Comparison of ENCODE assay signal across 8 mouse cellular contexts in the genomic region with DNA sequence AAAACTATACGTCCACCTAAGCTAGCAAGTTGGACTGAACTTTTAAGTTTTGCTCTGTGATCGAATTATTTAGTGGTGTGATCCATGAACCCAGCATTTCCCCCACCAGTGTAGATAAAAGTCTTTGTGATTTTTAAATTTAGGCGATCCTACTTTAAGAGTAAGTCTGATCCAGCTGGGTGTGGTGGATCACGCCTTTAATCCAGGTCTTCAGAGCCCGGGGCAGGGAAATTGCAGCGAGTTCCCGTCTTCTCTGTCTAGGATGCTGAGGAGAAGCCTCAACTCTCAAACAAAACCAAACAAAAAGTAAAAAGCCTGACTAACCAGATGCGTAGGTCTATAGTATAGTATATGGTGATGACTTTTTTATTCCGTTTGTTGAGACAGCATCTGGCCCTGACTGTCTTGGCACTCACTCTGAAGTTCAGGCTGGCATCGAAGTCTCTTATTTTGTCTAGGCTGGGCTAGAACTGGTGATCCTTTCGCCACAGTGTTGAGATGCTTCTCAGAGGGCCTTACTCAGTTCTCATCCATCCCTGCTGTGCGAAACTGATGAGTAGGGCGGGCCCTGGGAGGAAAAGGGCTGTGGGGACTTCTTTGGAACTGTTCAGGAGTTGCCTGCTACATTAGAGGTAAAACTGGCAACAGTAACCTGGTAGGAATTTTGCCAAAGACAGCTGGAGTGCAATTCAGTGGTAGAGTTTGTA. TPM values are rescaled to one million over a fixed set of nuclear protein-coding genes. Genes with fewer than 3 reads are reported as not detected.
A peak's percentile ranks its signal among the peaks of the same experiment; 100 is the strongest.
DNase-seq lines count a peak whose midpoint lies in the region; ATAC-seq and TF ChIP-seq lines count a peak whose summit lies in the region.

No protein-coding gene starts in this region.

- H3K27me3 ChIP-seq in heart, embryonic 11.5 days (ENCODE audit: control insufficient read depth, insufficient read depth, low read length): peaks cover 17% of the 10 kb centered on the region
- peaks cover 27% of the 10 kb centered on the region; the same call in 1 of the 2 replicates for H3K27me3 ChIP-seq in hindbrain, embryonic 12.5 days
- H3K27me3 ChIP-seq in midbrain, embryonic 12.5 days: peaks cover 37% of the 10 kb centered on the region

- peak overlapping the region; percentile 97 for H3K4me2 ChIP-seq in heart, embryonic 11.5 days
- peak overlapping the region; percentile 96 for H3K4me2 ChIP-seq in hindbrain, embryonic 12.5 days (replicated peaks)
- peak overlapping the region; percentile 97 for H3K4me2 ChIP-seq in midbrain, embryonic 12.5 days (replicated peaks)

- WGBS in heart, embryonic 11.5 days (ENCODE audit: insufficient replicate concordance): 35% methylated on average over 13 of the region's 13 CpGs
- 30% methylated on average over 13 of the region's 13 CpGs for WGBS in hindbrain, embryonic 12.5 days
- 31% methylated on average over 13 of the region's 13 CpGs for WGBS in midbrain, embryonic 12.5 days

- H3K9me3 ChIP-seq in heart, embryonic 11.5 days (replicated peaks; ENCODE audit: control insufficient read depth, low read length): no peaks in the 10 kb centered on the region
- H3K9me3 ChIP-seq in hindbrain, embryonic 12.5 days (replicated peaks): no peaks in the 10 kb centered on the region
- no peaks in the 10 kb centered on the region for H3K9me3 ChIP-seq in midbrain, embryonic 12.5 days

- peak overlapping the region; percentile 88 for H3K9ac ChIP-seq in heart, embryonic 11.5 days (ENCODE audit: low read depth, low read length)
- H3K9ac ChIP-seq in hindbrain, embryonic 12.5 days: no peak overlapping the region
- H3K9ac ChIP-seq in midbrain, embryonic 12.5 days (replicated peaks): peak overlapping the region; percentile 64

- no peak for DNase-seq in heart, postnatal 10 days
- DNase-seq in brain, embryonic 14.5 days (ENCODE audit: low read depth): peak; percentile 1
- no peak for DNase-seq in adrenal gland, postnatal 14 days

- no peaks in the 10 kb centered on the region for H3K4me1 ChIP-seq in heart, embryonic 11.5 days (ENCODE audit: control insufficient read depth, insufficient read depth, low read length)
- 0 out of 2 replicates have a peak, but pooled peaks cover 5% of the 10 kb centered on the region for H3K4me1 ChIP-seq in hindbrain, embryonic 12.5 days
- peaks cover 4% of the 10 kb centered on the region; the same call in 1 of the 2 replicates for H3K4me1 ChIP-seq in midbrain, embryonic 12.5 days

- TF ChIP-seq POLR2A in brain, embryonic 14.5 days (IDR thresholded peaks at IDR 0.05; ENCODE audit: borderline replicate concordance, extremely low read depth, insufficient read depth, insufficient read length, poor library complexity, severe bottlenecking): no peak

- TF ChIP-seq CTCF in brain, embryonic 14.5 days (IDR thresholded peaks at IDR 0.05; ENCODE audit: borderline replicate concordance, extremely low read depth, insufficient read depth, insufficient read length): no peak

- H3K36me3 ChIP-seq in heart, embryonic 11.5 days (ENCODE audit: control insufficient read depth, insufficient read depth, low read length): no peaks in the 10 kb centered on the region
- H3K36me3 ChIP-seq in hindbrain, embryonic 12.5 days: no peaks in the 10 kb centered on the region
- H3K36me3 ChIP-seq in midbrain, embryonic 12.5 days: no peaks in the 10 kb centered on the region

- H3K27ac ChIP-seq in heart, embryonic 11.5 days (ENCODE audit: low read depth, low read length): no peak overlapping the region
- no peak overlapping the region for H3K27ac ChIP-seq in hindbrain, embryonic 12.5 days
- H3K27ac ChIP-seq in midbrain, embryonic 12.5 days (replicated peaks): no peak overlapping the region

- intact Hi-C loops in heart, postnatal 10 days (cut with DNase I): no loop called here

- ATAC-seq in heart, embryonic 11.5 days (replicated peaks; ENCODE audit: insufficient number of reproducible peaks, low FRiP score, low TSS enrichment): no peak
- no peak for ATAC-seq in hindbrain, embryonic 12.5 days (ENCODE audit: low FRiP score)
- ATAC-seq in midbrain, embryonic 12.5 days (ENCODE audit: low FRiP score, low read depth): no peak
- no peak for ATAC-seq in megakaryocyte-erythroid progenitor cell, adult 5-6 weeks (replicated peaks; ENCODE audit: low FRiP score, low TSS enrichment, poor library complexity, severe bottlenecking)
- no peak for ATAC-seq in granulocyte monocyte progenitor cell, adult 5-6 weeks (replicated peaks; ENCODE audit: poor library complexity, severe bottlenecking)

- H3K4me3 ChIP-seq in heart, embryonic 11.5 days (ENCODE audit: low read depth, low read length): peak overlapping the region; percentile 64
- H3K4me3 ChIP-seq in hindbrain, embryonic 12.5 days: peak overlapping the region; percentile 71
- peak overlapping the region; percentile 71 for H3K4me3 ChIP-seq in midbrain, embryonic 12.5 days

RNA-seq across cellular contexts. Expression of a gene that starts 0.8 kb away (rescaled TPM):
- 2.5 TPM in 2 replicates for polyA plus RNA-seq in heart, embryonic 11.5 days (2014; fragmentation: Nextera tagmentation; extraction: Ambion mirVana)
- 1 to 10 TPM; 1.4 to 2.4 TPM for total RNA-seq in heart, postnatal 10 days (2021)
- 1.6 and 1.8 TPM in 2 replicates for polyA plus RNA-seq in brain, embryonic 14.5 days (2012; rRNA removed)
- polyA plus RNA-seq in hindbrain, embryonic 12.5 days (2016; fragmentation: Nextera tagmentation; extraction: Ambion mirVana): 6.6 and 6.7 TPM in 2 replicates
- polyA plus RNA-seq in midbrain, embryonic 12.5 days (2016; fragmentation: Nextera tagmentation; extraction: Ambion mirVana): 5.1 and 8.5 TPM in 2 replicates
- total RNA-seq in megakaryocyte-erythroid progenitor cell, adult 5-6 weeks (2014; fragmentation: Nextera tagmentation): 0.87 and 1.2 TPM in 2 replicates
- 0.38 and 0.65 TPM in 2 replicates for total RNA-seq in megakaryocyte-erythroid progenitor cell, adult 5-6 weeks (2017)
- 10.9 and 21.3 TPM in 2 replicates for total RNA-seq in granulocyte monocyte progenitor cell, adult 5-6 weeks (2014; fragmentation: Nextera tagmentation)
- total RNA-seq in granulocyte monocyte progenitor cell, adult 5-6 weeks (2017): 8.9 and 12.8 TPM in 2 replicates
- 3.5 and 5.1 TPM in 2 replicates for total RNA-seq in adrenal gland, postnatal 14 days (2021)
